Mouse (Mus musculus) thymus, adult 2 months (tissue): Measurements from ENCODE around the gene Mdfi.

Experiments used
- CTCF ChIP-seq: fragments of 200-500 bp; IDR thresholded peaks from 2 replicates; pipeline ENCODE4 v1.5.1; 2012; ENCODE audit warnings: mild to moderate bottlenecking, control low read depth, low read length, moderate library complexity, borderline replicate concordance; ENCODE audit not compliant: control insufficient read depth, poor library complexity, insufficient read depth; ENCODE audit errors: extremely low read depth
- POLR2A ChIP-seq: fragments of 200-500 bp; IDR thresholded peaks from 2 replicates; pipeline ENCODE4 v1.6.1; 2012; ENCODE audit warnings: mild to moderate bottlenecking, low read length, control low read depth, moderate library complexity; ENCODE audit not compliant: control insufficient read depth, poor library complexity, insufficient read depth; ENCODE audit errors: extremely low read depth

- TF ChIP-seq CTCF (no peak), POLR2A (no peak)
These were observed 9.0 kb upstream of the Mdfi start for GRCm38 (mm10) chr17:47843465-47843864.
